Mouse (Mus musculus): ENCODE results near the gene Aqr.

DNA sequence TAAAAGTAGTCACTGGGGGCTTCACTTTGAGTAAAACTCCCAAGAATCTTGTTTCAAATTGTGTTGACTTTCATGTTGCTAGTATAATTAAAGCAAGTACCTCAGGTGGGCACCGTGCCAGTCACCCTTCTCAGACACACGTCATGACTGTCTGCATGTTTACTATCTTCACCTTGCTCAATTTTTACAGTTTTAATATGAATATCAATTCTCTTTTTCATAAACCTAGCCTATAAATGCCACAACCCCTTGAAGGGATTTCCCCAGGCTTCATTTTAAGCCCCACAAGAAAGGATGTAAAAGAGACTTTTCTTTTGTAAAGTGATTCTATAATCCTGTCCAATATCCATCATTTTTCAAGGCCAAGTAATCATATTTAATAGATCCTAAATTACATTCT lies 44.4 kb upstream of the Aqr start:
- no peak for TF ChIP-seq POLR2A (IDR thresholded peaks at IDR 0.05; ENCODE audit: insufficient read length, low read depth)
- no peak for TF ChIP-seq E2F4 (IDR thresholded peaks at IDR 0.05; ENCODE audit: insufficient read depth)
- no peak for TF ChIP-seq MAX (IDR thresholded peaks at IDR 0.05; ENCODE audit: low read depth)
- TF ChIP-seq TCF3 (IDR thresholded peaks at IDR 0.05; ENCODE audit: insufficient read length, low read depth) = no peak
- no peak for TF ChIP-seq SRF (IDR thresholded peaks at IDR 0.05; ENCODE audit: control insufficient read depth, insufficient read length, low read depth)
- no peak for TF ChIP-seq USF1 (IDR thresholded peaks at IDR 0.05; ENCODE audit: low read depth)

All from myocyte (in vitro differentiated cells).